Comparison of ENCODE assay signal across 15 mouse cellular contexts in the genomic region with DNA sequence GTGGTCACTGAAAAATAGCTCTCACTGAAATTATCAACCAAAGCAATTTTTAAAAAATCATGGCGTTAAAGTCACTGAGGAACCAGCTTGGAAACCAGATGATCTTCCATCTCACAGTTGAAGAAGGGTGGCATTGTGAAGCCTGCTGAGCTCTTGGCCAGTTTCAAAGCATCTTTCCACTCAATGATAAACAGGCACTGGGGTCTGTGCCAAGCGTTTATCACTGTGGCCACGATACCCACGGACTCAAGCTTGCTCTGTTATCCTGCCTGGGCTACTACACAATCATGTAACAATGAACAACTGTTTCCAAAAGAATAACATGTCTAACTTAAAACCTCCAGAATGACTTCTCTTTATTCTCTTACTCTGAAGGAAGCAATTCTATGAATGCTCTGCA.
"Had no signal": no experiment of that assay in that cellular context is flagged by ENCODE, and none has a peak within 500 bp of the region (broad histone marks: within the 10 kb centered on the region; RNA-seq: fewer than 3 reads in every experiment).

No protein-coding gene starts in this region.

- H3K9me3 ChIP-seq: kidney, embryonic 15.5 days; limb, embryonic 13.5 days; liver, embryonic 15.5 days; midbrain, embryonic 10.5 days; neural tube, embryonic 15.5 days had no signal

- H3K4me3 ChIP-seq: kidney, embryonic 15.5 days; limb, embryonic 13.5 days; liver, embryonic 15.5 days; midbrain, embryonic 10.5 days; myocyte; neural tube, embryonic 15.5 days had no signal

- H3K9ac ChIP-seq: kidney, embryonic 15.5 days; limb, embryonic 13.5 days; liver, embryonic 15.5 days; lung, embryonic 14.5 days; neural tube, embryonic 15.5 days had no signal

- H3K4me2 ChIP-seq: kidney, embryonic 15.5 days; limb, embryonic 13.5 days; liver, embryonic 11.5 days; liver, embryonic 15.5 days; lung, embryonic 14.5 days; neural tube, embryonic 15.5 days had no signal

- H3K4me1 ChIP-seq: kidney, embryonic 15.5 days; liver, embryonic 15.5 days had no signal

- H3K27me3 ChIP-seq: kidney, embryonic 15.5 days; limb, embryonic 13.5 days; liver, embryonic 15.5 days; neural tube, embryonic 15.5 days had no signal

- H3K27ac ChIP-seq: kidney, embryonic 15.5 days; limb, embryonic 13.5 days; liver, embryonic 15.5 days; macrophage; midbrain, embryonic 10.5 days; neural tube, embryonic 15.5 days had no signal

- DNase-seq: kidney, postnatal 14 days; left cerebral cortex, postnatal 4 days; lung, embryonic 14.5 days; lung, postnatal 14 days; midbrain, embryonic 14.5 days; spleen, adult 18-20 months; thymus, postnatal 4 days had no signal

- H3K36me3 ChIP-seq: kidney, embryonic 15.5 days; limb, embryonic 13.5 days; liver, embryonic 15.5 days; midbrain, embryonic 10.5 days; neural tube, embryonic 15.5 days had no signal
